Comparison of ENCODE assay signal across 17 mouse cellular contexts in genomic region chr7:116125671-116126070, GRCm38 (mm10).
"Had no signal": no experiment of that assay in that cellular context is flagged by ENCODE, and none has a peak within 500 bp of the region (broad histone marks: within the 10 kb centered on the region; RNA-seq: fewer than 3 reads in every experiment).

No protein-coding gene starts in this region.

- H3K27me3 ChIP-seq: midbrain, embryonic 13.5 days; neural tube, embryonic 13.5 days; neural tube, embryonic 15.5 days had no signal

- H3K4me3 ChIP-seq: midbrain, embryonic 13.5 days; myocyte; neural tube, embryonic 13.5 days; neural tube, embryonic 15.5 days had no signal

- H3K9ac ChIP-seq: lung, embryonic 14.5 days; midbrain, embryonic 13.5 days; neural tube, embryonic 13.5 days; neural tube, embryonic 15.5 days had no signal

- ATAC-seq: midbrain, embryonic 13.5 days had no signal

- H3K27ac ChIP-seq: midbrain, embryonic 13.5 days; neural tube, embryonic 13.5 days; neural tube, embryonic 15.5 days had no signal

- DNase-seq: lung, adult 18-20 months; lung, embryonic 14.5 days; lung, postnatal 10 days; lung, postnatal 4 days; retina, postnatal 1 day; right cerebral cortex, adult 18-20 months; right cerebral cortex, postnatal 25 days; right cerebral cortex, postnatal 4 days; spleen, adult 18-20 months; thymus, adult 18-20 months; thymus, postnatal 14 days; thymus, postnatal 36 days had no signal

- H3K36me3 ChIP-seq: neural tube, embryonic 13.5 days; neural tube, embryonic 15.5 days had no signal

- H3K4me2 ChIP-seq: lung, embryonic 14.5 days; midbrain, embryonic 11.5 days; midbrain, embryonic 13.5 days; neural tube, embryonic 13.5 days; neural tube, embryonic 15.5 days had no signal

- H3K9me3 ChIP-seq: midbrain, embryonic 13.5 days; neural tube, embryonic 13.5 days; neural tube, embryonic 15.5 days had no signal
